Mouse (Mus musculus): Measurements from ENCODE around the gene Erc2. TPM values are rescaled to one million over a fixed set of nuclear protein-coding genes. Genes with fewer than 3 reads are reported as not detected.

Gene Erc2
- total RNA-seq, 1 experiment from 2014 or later = not detected

DNA sequence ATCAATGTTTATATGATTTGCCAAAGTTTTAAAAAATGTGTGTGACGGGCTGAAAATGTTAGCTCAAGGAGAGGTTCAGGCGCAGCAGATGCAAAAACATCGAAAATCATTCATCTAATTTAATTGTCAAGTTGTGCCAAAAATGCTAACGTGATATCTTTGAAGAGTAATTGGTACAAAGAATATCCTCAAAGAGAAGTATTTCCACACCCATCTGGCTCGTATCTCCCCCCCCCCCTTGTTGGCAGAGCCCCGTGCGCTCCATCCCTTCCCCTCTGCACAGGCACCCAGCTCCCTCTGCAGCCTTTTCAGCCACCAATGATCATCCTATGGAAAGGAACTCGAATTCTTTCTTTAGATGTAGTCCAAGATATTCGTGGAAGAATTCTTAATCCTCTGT is 797.0 kb downstream of the Erc2 start:
- no peak for ATAC-seq (replicated peaks; ENCODE audit: insufficient number of reproducible peaks, low FRiP score, low TSS enrichment, poor library complexity, severe bottlenecking)

DNA sequence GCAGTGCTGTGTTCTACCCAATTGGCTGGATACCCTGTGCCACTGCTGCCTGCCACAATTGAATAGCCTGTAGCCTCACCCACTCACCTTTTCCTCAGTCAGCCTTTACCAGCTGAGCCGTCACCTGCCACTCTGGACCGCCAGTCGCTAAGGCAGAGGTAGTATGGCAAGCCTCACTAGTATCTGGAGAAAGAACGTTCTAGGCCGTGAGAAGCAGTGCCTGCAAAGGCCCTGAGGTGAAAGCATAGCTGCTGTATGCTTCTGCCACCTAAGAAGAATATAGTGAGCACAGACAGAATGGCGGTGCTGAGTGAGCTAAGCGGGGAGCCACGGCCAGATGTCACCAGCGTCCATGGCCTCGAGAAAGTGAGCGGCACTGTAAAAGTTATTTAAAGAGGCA is 798.4 kb downstream of the Erc2 start:
- ATAC-seq (replicated peaks; ENCODE audit: insufficient number of reproducible peaks, low FRiP score, low TSS enrichment, poor library complexity, severe bottlenecking) = no peak

DNA sequence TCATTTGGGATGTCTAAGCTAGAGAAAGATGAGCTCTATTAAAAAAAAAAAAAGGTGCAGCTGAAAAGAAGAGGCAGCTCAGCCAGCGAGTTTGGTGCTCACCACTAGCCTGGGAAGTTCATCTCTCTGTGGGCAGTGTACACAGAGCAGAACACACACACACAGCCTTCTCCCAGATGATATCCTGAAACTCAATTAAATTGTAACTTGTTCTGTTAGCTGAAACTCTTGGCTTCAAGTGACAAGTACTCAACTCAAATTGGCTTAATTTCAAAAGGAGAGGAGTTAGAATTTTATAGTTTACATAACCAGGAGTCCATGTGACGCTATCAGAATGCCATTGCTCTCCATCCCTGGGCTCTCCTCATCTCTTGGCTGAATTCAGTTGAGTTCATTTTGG is 804.4 kb downstream of the Erc2 start:
- no peak for ATAC-seq (replicated peaks; ENCODE audit: insufficient number of reproducible peaks, low FRiP score, low TSS enrichment, poor library complexity, severe bottlenecking)

DNA sequence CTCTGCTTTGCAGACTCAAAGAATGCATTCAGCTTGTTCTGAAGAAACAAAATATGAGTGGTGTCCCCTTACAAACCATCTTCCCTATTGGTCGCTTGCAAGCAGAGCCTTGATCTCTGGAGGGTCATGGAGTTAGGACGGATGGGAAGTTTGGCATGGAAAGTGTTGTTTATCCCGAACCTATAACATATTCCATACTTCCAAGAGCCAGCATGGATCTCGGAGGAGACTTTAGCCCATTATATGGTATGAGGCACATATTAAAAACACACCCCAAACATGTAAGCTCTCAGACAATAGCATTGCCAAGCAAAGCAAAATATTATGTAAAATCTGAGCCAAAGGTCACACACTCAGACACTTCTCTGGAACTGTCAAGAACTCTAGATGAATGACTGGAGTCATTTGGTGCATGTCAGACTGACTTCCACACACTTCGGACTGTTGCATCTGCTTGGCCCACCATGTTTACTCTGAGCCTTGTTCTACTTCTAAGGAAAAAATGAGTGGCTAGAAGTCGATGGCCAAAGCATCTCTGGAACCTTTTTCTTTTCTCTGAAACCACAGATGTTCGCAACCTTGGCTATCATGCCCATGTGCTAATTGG is 809.6 kb downstream of the Erc2 start:
- no peak for ATAC-seq (replicated peaks; ENCODE audit: insufficient number of reproducible peaks, low FRiP score, low TSS enrichment, poor library complexity, severe bottlenecking)

DNA sequence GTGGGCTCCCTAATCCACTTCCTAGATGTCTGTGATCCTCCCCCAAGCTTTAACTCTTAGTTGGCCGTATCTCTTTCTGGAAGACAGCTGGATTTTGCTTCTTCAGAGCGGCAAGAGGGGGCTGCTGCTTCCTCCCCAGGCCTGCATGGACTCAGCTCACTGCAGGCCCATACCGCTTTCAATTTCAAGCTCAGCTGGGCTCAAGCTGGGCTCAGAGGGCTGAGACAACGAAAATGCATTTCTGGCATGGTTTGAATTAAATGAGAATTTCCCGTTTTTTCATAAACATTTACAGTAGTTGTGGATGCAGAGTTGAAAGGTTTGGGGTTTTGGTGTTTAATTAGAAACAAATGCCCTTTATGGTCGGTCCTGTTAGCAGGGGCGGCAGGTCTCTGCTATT is 812.8 kb downstream of the Erc2 start:
- no peak for ATAC-seq (replicated peaks; ENCODE audit: insufficient number of reproducible peaks, low FRiP score, low TSS enrichment, poor library complexity, severe bottlenecking)

DNA sequence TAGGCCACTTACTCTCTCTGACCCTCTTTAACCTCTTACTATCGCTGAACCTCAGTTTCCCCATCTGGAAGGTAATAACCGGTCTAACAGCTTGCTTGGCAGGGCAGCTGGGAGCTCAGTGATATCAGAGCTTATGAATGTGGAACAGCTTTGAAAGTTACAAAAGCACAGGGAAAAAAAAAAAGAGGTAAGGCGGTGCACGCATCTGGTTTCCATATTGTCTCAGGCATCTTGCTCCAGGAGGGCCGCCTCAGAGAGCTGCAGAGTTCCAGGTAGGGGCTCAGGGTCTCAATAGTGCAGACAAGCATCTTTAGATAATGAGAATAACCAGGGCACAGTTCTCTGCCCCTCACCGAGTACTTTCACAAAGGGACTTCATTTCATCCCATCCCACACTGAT is 816.9 kb downstream of the Erc2 start:
- no peak for ATAC-seq (replicated peaks; ENCODE audit: insufficient number of reproducible peaks, low FRiP score, low TSS enrichment, poor library complexity, severe bottlenecking)

DNA sequence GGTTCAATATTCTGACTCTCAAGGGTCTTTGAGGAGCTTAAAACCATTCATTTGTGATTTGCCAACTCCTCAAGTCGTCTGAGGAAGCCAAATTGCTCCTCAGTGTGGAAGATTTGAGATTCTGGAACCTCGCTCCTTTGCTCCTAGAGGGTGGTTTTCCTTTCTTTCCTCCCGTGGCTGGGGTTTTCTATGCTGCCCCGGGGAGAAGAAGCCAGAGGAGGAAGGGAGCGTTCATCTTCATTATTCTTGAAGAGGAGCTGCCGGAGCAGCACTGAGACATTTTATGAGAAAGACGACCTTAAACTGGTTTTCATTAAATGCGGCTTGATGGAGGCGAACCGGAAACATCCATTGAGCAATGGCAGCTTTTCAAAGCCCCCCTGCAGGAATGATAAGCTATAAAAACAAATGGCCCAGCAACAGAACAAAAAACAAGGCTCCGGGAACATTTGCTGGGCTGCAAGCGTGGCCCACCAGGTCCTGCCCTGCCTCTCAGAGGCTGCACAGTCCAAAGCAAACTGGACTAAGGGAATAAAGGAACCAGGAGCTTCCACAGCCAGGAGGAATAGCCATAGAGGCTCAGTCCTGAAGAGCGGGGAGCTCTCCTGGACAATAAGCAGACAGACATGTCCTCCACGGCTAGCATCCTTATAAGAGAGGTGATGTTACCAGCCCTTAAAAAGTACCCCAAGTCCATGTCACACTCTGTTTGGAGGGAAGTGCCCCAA is 819.2 kb downstream of the Erc2 start:
- no peak for ATAC-seq (replicated peaks; ENCODE audit: insufficient number of reproducible peaks, low FRiP score, low TSS enrichment, poor library complexity, severe bottlenecking)

DNA sequence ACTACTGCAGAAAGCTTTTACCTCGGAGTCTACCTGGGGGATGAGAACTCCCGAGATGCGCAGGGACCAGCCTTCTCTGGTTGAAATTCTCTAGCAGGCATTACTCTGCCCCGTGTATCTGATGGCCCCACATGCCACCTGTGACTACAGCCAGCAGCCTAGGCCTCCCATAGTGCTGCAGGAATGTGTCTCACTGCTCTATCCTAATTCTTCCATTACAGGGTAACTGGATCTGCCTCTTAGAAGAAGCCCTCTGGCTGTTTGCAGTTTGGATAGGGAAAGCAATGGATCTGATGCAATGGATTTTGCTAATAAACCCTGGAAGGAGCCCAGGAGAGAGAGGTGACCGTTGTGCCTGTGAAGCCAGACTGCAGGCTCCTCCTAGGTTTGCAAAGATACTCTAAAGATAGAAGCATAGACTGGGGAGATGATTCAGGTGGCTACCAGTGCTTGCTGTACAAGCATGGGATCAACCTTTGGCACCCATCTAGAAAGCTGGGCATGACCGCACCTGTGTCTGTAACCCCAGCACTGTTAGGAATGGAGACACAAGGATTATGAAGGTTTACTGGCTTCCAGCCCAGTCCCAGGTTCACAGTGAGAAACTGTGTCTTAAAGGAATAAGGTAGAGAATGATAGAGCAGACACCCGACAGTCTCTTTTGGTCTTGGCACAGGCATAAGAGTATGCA is 821.2 kb downstream of the Erc2 start:
- no peak for ATAC-seq (replicated peaks; ENCODE audit: insufficient number of reproducible peaks, low FRiP score, low TSS enrichment, poor library complexity, severe bottlenecking)

DNA sequence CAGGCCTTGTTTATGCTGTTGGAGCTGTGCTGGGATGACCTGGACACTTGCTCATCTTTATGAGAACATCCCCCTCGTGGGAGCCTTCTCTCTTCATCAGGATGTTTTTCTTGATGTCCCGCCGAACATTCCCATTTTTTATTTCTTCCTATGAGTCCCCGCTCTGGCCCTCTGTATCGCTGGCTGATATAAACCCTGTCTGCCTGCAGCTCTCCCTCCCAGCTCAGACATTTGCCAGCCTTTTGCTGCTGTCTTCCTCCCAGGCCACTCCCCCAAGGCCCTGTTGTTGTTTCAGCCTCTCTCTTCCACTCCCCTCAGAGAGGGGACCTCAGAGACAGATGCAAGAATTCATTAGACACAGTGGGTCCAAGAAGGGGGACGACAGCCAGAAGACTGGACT is 823.5 kb downstream of the Erc2 start:
- ATAC-seq (replicated peaks; ENCODE audit: insufficient number of reproducible peaks, low FRiP score, low TSS enrichment, poor library complexity, severe bottlenecking) = no peak

DNA sequence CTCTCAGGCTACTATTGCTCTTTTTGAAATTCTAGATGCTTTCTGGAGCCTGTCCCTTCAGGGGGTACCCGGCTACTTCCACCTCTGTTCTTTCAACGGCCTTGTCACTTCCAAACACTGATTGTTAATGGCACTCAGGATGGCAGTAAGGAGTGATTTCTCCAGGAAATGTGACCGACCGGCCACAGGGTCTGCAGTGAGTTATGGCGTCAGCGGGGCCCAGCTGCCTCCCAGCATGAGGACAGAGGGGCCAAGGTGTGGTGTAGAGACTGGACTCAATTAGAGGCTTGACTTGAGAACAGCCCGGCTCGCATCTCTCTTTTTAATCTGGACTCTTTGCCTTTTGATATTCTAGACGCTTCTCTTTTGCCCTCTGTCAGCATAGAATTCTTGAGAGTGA is 829.5 kb downstream of the Erc2 start:
- no peak for ATAC-seq (replicated peaks; ENCODE audit: insufficient number of reproducible peaks, low FRiP score, low TSS enrichment, poor library complexity, severe bottlenecking)

DNA sequence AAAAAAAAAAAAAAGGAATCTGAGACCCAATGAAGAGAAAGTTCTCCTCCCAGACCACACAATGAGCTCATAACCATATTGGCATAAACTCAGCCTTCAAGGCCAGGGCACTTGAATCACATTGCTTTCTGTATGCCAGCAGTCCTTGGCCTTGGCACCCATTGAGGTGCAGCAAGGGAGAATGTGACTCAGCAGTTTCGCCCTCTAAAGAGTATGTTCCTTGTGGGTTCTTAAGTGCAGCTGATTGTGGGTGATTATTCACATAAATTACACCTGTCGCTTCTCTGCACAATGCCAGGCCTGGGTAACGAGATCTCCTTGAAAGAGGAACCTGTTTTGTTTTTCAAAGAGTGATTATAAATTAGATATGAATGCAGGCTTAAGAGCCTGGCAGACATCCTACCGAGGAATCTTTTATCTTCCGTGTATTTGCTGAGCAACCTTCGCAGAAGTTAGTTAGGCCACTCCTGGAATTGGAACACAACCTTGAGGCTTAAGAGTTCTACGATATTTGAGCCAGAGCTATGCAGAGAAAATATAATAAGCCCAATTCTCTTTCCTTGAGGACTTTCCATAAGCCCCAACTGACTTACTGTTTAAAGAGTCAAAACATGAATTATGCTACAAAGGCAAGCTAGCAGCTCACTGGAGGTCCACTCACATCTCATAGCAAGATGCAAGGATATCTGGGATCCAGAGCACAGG is 834.3 kb downstream of the Erc2 start:
- ATAC-seq (replicated peaks; ENCODE audit: insufficient number of reproducible peaks, low FRiP score, low TSS enrichment, poor library complexity, severe bottlenecking) = no peak

DNA sequence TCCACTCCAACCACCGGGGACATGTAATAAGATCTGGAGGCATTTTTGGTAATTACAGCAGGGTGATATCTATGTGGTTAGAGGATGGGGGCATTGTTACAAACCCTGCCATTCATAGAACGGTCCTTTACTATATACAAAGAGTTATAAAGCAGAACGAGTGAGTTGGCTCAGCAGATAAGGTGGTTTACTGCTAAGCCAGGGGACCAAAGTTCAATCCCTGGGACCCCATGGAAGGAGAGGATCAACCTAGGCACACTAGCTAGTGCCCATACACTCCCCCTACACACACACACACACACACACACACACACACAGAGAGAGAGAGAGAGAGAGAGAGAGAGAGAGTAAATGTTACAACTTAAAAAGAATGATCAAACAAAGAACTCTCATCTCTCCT is 835.2 kb downstream of the Erc2 start:
- ATAC-seq (replicated peaks; ENCODE audit: insufficient number of reproducible peaks, low FRiP score, low TSS enrichment, poor library complexity, severe bottlenecking) = no peak

DNA sequence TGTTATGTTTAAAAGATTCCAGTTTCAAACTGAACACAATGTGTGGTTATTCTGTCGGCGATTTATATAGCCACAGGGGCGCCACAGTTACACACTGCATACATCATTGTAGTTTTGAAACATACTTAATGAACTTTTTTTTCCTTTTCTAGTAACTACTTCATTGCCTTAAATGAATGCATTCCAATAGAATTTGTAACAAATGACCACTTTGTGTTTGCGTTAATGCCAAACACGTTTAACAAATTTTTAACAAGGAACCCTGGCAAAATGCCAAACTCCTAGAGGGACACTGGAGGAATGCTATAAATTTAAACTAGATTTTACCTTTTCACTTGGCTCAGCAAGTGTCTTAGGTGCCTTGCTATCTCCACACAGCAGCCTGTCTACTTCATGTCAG is 845.7 kb downstream of the Erc2 start:
- ATAC-seq (replicated peaks; ENCODE audit: insufficient number of reproducible peaks, low FRiP score, low TSS enrichment, poor library complexity, severe bottlenecking) = no peak

DNA sequence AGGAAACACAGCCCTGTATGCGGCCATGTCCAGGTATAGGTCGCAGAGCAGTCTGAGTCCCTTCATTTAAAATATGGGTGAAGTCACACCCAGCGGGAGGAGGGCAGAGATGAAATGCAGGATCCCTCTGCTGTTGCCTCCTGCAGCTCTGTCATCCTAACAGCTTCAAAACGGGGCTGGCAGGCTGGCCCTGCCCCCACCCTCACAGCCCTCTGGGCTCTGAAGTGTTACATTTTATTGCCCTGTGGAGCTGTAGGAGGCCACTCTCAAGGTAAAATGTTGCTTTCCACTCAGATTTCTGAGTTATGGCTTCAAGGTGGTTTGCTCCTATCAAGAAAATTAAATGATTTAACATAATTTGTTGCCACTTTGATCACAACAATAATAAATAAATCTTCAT is 847.5 kb downstream of the Erc2 start:
- ATAC-seq (replicated peaks; ENCODE audit: insufficient number of reproducible peaks, low FRiP score, low TSS enrichment, poor library complexity, severe bottlenecking) = no peak

DNA sequence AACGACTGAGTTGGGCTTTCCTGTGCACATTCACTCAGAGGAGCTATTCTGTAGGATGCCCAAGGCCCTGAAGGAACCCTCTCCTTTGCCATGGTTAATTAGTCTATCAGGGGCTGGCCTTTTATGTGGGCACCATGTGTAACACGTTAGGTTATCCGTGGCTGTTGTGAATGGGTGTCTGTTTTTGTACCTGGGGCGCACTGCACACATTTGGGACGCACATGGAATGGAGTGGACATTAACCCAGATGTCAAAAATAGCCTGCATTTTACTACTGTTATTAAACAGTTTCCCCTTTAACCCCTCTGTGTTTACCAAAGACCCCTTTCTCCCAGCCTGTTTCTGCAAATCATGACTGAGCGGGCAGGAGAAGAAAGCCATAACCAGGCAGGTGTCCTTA is 848.0 kb downstream of the Erc2 start:
- no peak for ATAC-seq (replicated peaks; ENCODE audit: insufficient number of reproducible peaks, low FRiP score, low TSS enrichment, poor library complexity, severe bottlenecking)

DNA sequence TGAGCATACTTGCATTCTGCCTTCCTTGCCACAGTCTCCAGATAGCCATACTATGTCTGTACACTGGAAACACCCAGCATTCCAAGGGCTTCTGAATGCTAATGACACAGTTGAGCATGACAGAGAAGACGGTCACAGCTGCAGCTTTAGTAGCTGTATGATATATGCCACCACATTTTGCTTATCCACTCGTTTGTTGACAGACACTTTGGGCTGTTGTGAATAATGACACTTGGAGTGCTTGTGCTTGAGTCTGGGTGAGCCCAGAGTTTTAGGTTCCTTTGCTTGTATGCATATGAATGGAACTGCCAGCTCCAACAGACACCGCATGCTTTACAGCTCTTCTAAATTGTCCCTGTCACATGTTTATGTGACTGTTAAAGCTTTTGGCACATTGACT is 852.8 kb downstream of the Erc2 start:
- ATAC-seq (replicated peaks; ENCODE audit: insufficient number of reproducible peaks, low FRiP score, low TSS enrichment, poor library complexity, severe bottlenecking) = no peak

DNA sequence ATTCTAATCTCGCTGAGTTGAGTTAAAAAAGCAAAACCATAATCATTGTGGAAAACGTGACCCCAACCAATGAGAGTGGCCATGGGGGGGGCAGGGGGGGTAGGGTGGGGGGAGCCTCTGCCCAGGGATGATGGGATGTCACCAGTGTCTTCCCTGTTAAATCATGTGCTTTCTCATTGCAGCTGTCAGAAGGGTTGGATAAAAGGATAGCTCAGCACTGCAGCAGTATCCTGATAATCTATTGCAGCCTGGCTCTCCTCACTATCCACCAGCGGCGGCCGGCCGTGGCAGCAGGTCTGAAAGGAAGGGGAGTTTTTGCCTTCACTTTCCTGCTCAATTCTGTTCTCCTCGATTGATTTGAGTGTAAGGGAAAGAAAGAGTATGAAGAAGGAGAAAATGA is 853.2 kb downstream of the Erc2 start:
- no peak for ATAC-seq (replicated peaks; ENCODE audit: insufficient number of reproducible peaks, low FRiP score, low TSS enrichment, poor library complexity, severe bottlenecking)

DNA sequence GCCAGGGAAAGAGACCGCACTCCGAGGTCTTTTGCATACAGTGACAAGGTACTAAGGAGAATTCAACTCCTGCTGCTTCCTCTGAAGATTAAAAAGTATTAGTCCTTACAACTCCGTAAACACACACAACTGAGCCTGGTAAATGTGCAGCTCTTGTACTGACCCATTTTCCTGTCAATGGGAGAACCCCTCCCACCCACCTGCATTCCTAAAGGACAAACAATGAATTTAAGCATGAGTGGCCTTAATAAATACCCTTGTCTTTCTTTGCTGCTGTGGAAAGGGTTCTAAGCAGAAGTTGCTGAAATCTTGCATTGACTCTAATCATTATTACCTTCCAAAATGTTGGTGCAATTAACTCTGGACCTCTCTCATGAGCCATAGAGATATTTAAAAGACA is 854.5 kb downstream of the Erc2 start:
- no peak for ATAC-seq (replicated peaks; ENCODE audit: insufficient number of reproducible peaks, low FRiP score, low TSS enrichment, poor library complexity, severe bottlenecking)

DNA sequence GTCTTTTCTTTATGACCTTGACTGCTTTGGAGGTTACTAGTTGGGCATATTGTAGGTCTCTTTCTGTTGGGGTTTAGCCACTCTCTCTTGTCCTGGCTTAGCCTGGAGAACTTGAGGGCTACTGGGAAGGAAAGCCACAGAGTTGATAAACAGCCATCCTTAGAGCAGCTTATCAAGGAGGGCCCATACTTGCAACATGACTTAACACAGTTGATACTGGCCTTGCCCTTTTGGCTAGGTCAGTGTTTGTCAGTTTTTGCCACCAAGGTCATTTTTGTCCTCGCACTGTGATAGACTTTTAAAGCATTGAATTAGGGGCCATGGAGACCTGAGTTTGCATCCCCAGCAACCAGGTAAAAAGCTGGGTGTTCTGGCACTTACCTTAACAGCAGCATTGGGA is 858.6 kb downstream of the Erc2 start:
- ATAC-seq (replicated peaks; ENCODE audit: insufficient number of reproducible peaks, low FRiP score, low TSS enrichment, poor library complexity, severe bottlenecking) = no peak

DNA sequence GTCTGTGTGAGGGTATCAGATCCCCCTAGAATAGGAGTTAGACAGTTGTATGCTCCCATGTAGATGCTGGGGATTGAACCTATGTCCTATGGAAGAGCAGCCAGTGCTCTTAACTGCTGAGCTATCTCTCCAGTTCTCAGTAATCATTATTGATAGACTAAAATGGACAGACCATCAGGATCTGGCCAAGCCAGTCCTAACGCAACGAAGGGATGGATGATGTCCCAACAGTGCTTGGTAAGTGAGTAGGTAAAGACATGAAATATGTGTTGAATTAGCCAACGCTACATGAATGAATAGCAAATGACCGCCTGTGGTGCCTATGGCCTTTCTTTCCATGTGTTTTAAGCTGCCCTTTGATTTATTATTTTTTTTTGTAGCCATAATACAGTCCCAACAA is 871.6 kb downstream of the Erc2 start:
- ATAC-seq (replicated peaks; ENCODE audit: insufficient number of reproducible peaks, low FRiP score, low TSS enrichment, poor library complexity, severe bottlenecking) = no peak
